Mouse (Mus musculus): ENCODE measurements around the gene Anks1b.

The Anks1b gene

DNA sequence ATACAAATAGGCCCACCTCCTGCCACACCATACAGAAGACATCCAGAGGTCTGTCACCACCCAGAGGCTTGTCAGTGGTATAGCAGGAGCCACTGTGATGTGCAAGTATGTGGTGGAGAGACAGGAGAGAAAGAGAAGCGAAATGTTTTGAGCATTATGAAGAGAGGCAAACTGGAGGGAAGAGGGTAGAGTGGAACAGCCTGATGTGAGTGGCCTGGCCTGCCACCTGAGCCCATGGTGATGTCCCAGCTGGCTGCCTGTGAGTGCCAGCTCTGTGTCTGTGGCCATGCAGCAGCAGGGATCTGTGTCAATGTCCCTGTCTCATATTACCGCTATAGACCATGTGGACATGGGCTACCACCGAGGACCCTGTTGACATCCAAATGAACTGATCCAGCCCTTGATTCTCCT lies 102.1 kb downstream of the Anks1b start:
- DNase-seq = no peak

DNA sequence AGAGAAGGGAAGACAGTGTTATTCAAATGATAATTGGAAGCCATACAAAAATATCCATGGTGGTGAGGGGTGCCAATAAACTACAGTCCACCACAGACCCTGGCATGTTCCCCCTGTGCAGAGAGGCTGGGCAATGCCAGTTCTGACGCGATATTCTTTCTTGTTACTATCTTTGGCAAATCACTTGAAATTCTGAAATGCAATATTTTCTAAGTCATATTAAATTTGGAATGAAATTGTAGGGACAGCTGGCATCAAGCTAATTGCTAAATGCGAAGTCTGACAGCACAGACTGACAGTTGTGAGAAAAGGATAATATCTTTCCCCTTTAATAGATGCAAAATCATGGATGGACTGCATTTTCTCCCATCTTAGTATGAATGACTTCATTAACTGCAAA lies 103.3 kb downstream of the Anks1b start:
- no peak for DNase-seq

DNA sequence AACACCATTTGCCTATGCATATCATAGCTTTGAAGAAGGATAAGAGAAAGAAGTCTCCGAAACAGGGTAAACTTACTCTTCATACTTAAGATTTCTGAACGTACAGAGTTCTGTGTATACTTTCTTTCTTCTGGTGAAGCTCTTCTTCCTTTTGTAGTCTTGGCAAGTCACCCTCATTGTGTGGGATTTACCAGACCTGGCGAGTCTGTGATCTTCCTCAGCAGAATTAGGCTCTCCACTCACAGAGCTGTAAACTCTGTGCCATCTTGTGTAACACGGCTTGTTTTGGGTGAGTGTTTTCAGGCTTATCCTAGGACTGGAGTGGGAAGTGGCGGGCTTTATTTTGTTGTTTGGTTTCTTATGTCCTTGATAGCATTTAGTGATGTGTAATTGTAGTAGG lies 120.9 kb downstream of the Anks1b start:
- no peak for DNase-seq

DNA sequence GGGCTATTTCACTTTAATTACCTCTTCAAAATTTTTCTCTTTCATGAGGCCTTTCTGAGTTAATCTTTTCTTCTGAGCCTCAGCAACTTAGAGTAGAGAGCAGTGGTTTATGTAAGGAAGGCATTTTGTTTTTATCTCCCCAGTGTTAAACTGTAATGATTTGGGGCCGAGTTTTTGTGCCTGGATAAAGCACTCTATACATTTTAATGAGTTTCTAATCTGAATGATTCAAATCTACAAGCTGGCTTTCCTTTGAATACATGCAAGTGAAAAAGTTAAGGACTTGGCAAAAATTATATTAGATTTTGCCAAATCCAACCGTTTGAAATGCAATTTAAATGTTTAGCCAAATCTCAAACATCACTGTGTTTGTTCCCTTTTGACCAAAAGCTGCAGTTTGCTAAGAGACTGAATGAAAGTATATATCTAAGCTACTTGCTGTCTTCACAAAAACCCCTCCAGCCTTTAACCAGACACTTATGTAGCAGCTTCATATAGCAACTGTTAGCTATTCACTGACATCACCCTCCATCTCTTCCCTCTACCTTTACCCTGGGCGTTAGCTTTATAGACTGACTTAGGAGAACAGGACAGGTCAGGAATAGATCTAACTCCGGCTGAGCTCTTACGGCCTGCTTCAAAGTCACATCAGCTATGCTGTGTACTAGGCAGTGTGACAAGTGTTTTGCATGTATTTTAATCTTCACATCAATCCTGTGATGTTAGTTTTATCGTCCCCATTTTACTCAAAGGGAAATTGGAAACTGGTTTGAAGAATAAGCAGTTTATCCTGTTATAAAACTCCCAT lies 122.5 kb downstream of the Anks1b start:
- no peak for DNase-seq

DNA sequence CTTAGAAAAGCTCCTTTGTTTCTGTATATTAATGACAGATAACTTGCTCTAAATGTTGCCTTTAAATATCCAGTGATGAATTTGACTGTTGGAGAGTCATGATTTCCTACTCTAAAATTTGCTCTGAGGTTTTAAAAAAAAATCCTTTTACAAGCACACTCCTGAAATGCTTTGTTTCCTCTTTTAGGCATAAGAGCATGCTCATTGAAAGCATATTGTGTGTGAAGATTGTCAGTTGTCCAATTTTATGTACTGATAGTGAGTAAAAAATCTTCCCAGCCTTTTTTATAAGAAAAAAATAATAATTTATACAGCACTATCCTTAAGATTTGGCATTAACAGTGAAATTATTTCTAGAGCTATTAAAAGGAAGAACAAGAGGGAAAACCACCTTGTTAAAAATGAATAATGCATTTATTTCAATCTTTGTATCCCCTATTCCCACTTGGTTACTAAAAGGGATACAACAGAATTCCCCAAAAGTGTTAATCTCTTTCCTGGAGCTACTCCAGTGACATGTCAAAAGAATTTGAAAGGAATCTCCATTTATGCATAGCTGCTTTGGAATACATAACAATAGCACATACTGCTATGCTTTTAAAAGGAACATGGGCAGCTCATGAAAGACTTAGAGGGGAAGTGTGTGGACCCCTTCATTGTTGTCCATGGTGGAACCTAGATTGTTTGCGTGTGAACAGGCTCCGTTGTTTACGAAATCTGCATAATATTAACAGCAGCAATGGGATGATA lies 130.8 kb downstream of the Anks1b start:
- DNase-seq = no peak

- DNase-seq = no peak
Measured at GRCm38 (mm10) chr10:90004882-90005281, 131.6 kb downstream of the Anks1b start.

DNA sequence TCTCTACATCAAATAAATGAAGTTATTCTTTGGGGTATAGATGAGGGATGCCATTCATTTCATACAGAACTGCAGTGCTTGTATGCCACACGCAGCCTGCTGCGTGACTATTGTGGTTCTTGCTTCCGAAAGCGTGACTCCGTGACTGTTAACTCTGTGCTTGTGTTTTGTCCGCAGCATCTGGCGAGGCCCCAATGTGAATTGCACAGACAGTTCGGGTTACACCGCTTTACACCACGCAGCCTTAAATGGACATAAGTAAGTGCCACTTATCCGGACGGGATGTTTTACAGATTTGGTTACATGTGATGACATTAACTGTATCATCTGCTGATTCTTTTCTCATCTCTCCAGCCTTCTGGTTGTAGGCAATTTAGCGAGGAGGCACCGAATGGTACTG lies 159.7 kb downstream of the Anks1b start:
- DNase-seq = no peak

- DNase-seq = no peak
Measured at GRCm38 (mm10) chr10:90043287-90043686, 170.0 kb downstream of the Anks1b start.

- peak in 1 of 2 experiments; percentile 26 for DNase-seq
Measured at GRCm38 (mm10) chr10:90043773-90044172, 170.5 kb downstream of the Anks1b start.

DNA sequence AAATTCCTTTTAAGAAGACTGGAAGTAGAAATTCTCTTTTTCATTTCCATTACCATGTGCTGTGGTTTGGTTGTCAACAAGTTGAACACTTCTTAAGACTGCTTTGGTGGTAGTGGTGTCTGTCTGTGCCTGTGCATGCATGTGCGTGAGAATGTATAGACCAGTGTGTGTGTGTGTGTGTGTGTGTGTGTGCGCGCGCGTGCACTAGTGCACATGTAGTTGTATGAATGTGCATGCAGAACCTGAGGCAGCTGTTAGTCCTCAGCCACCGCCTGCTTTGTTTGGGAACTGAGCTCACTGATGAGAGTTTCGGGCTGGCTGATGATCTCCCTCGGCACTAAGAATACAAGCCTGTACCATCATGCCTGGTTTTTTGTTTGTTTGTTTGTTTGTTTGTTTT lies 170.9 kb downstream of the Anks1b start:
- no peak for DNase-seq

- no peak for DNase-seq
Measured at GRCm38 (mm10) chr10:90068651-90069050, 195.3 kb downstream of the Anks1b start.

DNA sequence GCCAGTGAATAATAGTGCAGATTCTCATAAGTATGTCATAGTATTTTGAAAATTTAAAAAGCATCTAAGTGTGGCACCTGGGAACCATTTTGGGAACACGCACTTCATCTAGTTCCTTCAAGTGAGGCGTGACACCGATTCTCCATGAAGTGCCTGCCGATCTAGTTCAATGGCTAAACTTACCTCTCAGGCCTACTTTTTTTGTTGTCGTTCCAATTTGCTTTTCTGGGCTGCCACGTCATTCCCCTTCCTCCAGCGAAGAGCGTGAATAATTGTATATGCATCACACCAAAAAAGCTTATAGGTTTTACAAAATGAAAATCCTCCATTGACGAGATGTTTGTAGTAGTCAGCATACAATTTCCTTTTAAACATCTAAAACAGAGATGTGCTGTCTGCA lies 204.6 kb downstream of the Anks1b start:
- no peak for DNase-seq

GRCm38 (mm10) chr10:90081151-90081550 lies 207.8 kb downstream of the Anks1b start:
- DNase-seq = no peak

DNA sequence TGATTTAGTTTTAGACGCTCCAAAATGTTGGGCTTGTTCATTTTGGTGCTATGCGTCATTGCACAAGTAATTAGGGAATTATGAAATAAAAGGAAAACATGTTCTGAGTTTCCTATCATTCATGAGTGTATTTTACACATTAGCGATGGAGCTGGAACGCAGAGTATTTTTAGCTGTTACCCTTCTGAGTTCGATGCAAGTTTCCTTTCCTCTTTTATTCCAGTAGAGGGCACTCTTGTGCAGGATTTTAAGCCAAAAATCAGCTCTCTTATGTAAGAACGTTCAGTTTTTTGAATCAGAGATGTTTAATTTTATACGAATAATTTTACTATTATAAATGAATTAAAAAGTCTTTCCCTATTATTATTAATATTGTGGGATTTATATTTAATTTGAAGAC lies 208.3 kb downstream of the Anks1b start:
- DNase-seq = no peak

- no peak for DNase-seq
Measured at GRCm38 (mm10) chr10:90093877-90094276, 220.6 kb downstream of the Anks1b start.

DNA sequence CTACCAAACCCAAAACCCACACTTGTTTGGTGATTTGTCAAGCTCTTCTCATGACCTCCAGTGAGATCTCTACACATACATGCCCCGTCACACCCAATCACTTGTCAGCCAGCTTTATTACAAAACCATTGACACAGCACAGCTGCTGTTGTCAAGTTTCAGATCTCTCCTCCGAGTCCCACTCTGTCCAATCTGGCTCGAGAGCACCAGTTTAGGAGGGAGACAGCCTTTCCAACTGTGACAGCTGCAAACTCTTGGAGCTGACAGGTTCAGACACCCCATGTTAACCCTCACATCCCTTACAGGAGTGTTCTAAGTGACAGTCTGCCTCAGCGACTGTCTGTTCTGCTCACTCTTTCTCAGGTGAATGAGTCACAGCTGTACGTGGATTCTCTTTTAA lies 239.4 kb downstream of the Anks1b start:
- no peak for DNase-seq

- no peak for DNase-seq
Measured at GRCm38 (mm10) chr10:90116867-90117266, 243.6 kb downstream of the Anks1b start.

DNA sequence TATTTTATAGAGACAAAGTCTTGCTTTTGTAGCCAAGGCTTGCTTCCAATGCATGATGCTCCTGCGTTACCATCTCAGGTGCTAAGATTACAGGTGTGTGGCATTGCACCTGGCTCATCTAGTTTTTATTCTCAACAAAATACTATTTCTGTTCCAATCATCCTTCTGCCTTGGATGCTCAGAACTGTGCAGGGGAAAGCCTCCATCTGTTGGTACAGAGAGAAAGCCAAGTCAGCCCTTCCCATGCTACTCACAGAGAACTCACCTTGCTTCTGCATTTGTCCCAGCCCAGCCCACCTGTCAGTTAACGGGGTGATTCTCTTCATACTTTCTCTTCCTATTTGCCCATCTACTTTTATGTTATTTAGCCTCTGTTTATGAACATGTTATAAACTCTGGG lies 244.5 kb downstream of the Anks1b start:
- no peak for DNase-seq

DNA sequence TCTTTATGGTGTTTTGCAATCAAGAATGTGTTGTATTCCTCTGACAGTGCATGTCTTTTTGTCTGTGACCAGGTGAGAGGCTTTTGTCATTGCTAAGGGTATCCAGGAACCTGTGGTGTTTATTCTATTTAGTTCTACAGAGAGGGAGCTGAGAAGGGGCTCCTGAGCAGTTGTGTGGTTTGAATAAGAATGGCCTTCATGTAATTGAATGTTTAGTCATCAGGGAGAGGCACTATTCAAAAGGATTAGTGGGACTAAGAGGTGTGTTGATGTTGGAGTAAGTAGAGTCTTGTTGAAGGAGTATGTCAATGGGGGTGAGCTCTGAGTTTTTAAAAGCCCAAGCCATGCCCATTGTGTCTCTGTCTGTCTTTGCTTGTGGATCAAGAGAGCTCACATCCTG lies 264.2 kb downstream of the Anks1b start:
- DNase-seq = no peak

GRCm38 (mm10) chr10:90140947-90141346 lies 267.6 kb downstream of the Anks1b start:
- DNase-seq = no peak

DNA sequence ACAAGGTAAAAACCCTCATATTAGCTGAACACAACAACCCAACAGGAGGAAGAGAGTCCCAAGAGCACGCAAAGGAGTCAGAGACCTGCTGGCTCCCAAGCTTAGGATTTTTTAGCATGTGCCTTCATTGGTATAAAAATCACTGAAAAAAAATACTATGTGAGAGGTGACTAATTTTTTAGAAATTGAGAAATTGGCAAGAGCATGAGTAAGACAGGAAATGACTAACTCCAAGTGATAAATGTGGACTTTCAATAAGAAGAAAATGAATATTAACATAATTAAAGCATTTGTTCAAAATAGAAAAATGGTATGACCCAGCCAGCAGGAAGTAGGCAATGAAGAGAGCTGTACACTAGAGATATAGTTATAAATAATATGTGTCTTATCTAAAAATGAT lies 271.1 kb downstream of the Anks1b start:
- DNase-seq = no peak

DNA sequence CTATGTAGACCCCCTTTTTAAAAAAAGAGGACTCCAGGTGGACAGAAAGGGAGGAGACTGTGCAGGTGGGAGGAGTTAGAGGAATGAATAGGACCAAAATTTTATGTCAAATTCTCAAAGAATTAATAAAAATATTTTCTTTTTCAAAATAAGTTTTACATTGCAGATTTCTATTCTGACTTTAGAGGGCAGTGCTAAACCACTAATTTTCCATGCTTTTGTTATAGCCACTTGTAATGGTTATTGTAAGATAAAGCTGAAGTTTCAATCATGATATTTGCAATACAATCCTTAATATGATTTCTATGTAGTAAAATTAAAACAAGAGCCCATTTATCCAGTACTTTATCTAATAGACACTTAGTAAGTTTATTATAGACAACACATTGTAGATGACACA lies 278.2 kb downstream of the Anks1b start:
- DNase-seq = no peak

DNA sequence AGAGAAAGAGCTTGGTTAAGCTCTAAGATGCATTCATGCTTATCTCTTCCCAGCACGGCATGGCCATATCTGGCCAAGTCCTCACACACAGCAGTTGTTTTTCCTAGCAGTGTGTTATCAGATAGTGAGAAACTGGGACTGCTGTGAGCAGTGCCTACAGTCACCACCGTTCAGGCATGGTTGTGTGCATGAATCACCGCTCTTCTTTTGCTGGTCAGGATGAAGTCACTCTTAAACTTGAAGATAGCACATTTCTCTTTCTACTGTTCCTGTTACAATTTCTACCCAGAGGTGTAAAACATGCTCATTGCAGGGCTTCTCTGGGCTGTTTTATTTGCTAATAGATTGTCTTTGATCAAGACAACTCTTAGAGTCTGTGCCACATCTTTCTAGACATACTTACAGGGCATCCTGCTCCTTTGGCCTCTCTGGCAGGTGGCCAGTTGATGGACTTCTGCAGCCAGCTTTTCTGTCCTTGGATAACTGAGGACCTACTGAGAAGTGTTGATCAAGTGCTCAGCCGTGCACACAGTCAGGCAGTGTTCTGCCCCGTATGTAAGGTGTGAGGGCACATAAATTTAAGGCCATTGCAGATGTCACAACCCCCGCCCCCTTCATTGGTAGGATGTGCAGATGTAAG lies 296.8 kb downstream of the Anks1b start:
- no peak for DNase-seq

DNA sequence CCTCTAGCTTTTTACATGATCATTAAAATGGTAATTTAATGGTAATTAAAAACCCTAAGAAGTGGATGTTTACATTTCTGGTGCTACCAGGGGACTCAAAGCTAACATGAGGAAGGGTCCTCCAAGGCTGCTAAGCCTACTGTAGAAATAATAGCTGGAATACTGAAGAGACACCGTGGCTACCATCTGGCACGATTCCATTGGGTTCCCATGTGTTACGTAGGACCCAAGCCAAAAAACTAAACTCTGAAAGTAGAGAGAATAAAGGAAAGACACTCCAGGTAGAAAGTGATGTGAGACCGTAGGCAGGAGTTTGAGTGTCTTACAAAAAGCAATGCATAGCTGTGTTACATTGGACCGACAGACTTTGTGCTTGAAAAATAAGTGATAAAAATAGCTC lies 317.1 kb downstream of the Anks1b start:
- DNase-seq = no peak

Measured in kidney, adult 8-10 months (tissue).